Mouse (Mus musculus) liver, adult 2 months (tissue): Measurements from ENCODE around the gene Rps11.

Experiments used
- CTCF ChIP-seq: fragments of 200-500 bp; IDR thresholded peaks from 2 replicates; pipeline ENCODE4 v1.5.1; 2011; ENCODE audit warnings: low read depth, low read length, control low read depth
- POLR2A ChIP-seq: fragments of 200-500 bp; IDR thresholded peaks from 2 replicates; pipeline ENCODE4 v1.6.1; 2011; ENCODE audit warnings: low read length, control low read depth; ENCODE audit not compliant: insufficient read depth; ENCODE audit errors: extremely low read depth

DNA sequence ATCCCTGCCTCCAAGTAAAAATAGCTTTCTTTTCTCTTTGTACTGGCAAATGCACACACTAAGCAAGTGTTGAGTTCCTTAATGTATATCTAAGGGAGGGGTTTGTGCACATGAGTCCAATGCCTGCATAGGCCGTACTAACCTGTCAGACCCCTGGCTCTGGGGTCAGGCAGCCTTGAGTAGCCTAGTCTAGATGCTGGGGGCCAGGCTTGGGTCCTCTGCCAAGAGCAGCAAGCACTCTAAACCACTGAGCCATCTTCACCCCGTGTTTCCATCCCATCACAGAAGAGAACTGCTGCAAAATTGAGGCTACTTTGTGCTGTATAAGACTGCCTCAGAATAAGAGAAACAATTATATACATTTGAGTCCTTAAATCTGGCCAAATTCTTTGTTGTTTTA is 46.4 kb downstream of the Rps11 start:
- TF ChIP-seq CTCF (no peak), POLR2A (no peak)
